In genomic region chr5:134763326-134763725, GRCm38 (mm10) we compare ENCODE assay signal across 19 mouse cellular contexts. TPM values are rescaled to one million over a fixed set of nuclear protein-coding genes. Genes with fewer than 3 reads are reported as not detected.
DNase-seq lines count a peak whose midpoint lies in the region; ATAC-seq and TF ChIP-seq lines count a peak whose summit lies in the region.
"Had no signal": no experiment of that assay in that cellular context is flagged by ENCODE, and none has a peak within 500 bp of the region (broad histone marks: within the 10 kb centered on the region; RNA-seq: fewer than 3 reads in every experiment).

No protein-coding gene starts in this region.

- H3K9ac ChIP-seq in heart, embryonic 14.5 days (ENCODE audit: low read length) = no peak overlapping the region
- H3K9ac ChIP-seq: embryonic facial prominence, embryonic 13.5 days; limb, embryonic 15.5 days; liver, postnatal 0 days; midbrain, embryonic 15.5 days had no signal

- no peak for TF ChIP-seq POLR2A in lung, adult 2 months (IDR thresholded peaks at IDR 0.05; ENCODE audit: borderline replicate concordance, extremely low read depth, low read depth, low read length)

- no peaks in the 10 kb centered on the region for H3K36me3 ChIP-seq in heart, embryonic 14.5 days (ENCODE audit: control insufficient read depth, insufficient read depth, low read length)
- H3K36me3 ChIP-seq: embryonic facial prominence, embryonic 13.5 days; forebrain, embryonic 10.5 days; limb, embryonic 15.5 days; midbrain, embryonic 15.5 days had no signal

- no peak overlapping the region for H3K4me2 ChIP-seq in heart, embryonic 14.5 days (ENCODE audit: low read length)
- H3K4me2 ChIP-seq: embryonic facial prominence, embryonic 13.5 days; limb, embryonic 15.5 days; midbrain, embryonic 15.5 days had no signal

- 61% methylated on average over 9 of the region's 9 CpGs for WGBS in lung, adult 2 months
- WGBS in heart, embryonic 14.5 days = 62% methylated on average over 9 of the region's 9 CpGs

- DNase-seq in adrenal gland, postnatal 10 days = peak; percentile 75
- DNase-seq in adrenal gland, adult 8-10 months = no peak
- peak; percentile 69 for DNase-seq in lung, postnatal 10 days
- no peak for DNase-seq in lung, adult 2 months
- no peak for DNase-seq in cerebellum, adult 11-12 months
- DNase-seq in layer of hippocampus, postnatal 25 days (ENCODE audit: extremely low spot score in 1 of 2, low spot score in 1 of 2) = no peak
- no peak for DNase-seq in layer of hippocampus, adult 18-20 months (ENCODE audit: low spot score in 2 of 2)
- DNase-seq: cerebellum, postnatal 14 days; kidney, adult 9 months; liver, postnatal 0 days; thymus, postnatal 25 days had no signal

- 0 out of 2 replicates have a peak, but pooled peaks have one; percentile 28 for ATAC-seq in heart, embryonic 14.5 days (ENCODE audit: insufficient number of reproducible peaks, insufficient read depth, low FRiP score, low read depth)
- ATAC-seq: liver, postnatal 0 days; midbrain, embryonic 15.5 days; Patski had no signal

- H3K4me1 ChIP-seq in lung, adult 2 months (ENCODE audit: control insufficient read depth, insufficient read depth, low read length) = no peaks in the 10 kb centered on the region; the same call in 1 of the 2 replicates
- H3K4me1 ChIP-seq in heart, embryonic 14.5 days (ENCODE audit: control insufficient read depth in 2 of 2, insufficient read depth in 2 of 2, low read length in 2 of 2) = peaks cover 3 to 4% of the 10 kb centered on the region in 2 experiments; a peak in 1 of 4 replicates
- H3K4me1 ChIP-seq: forebrain, embryonic 10.5 days; midbrain, embryonic 15.5 days had no signal

- H3K27ac ChIP-seq in heart, embryonic 14.5 days (replicated peaks in 1 of 2; ENCODE audit: control insufficient read depth in 1 of 2, insufficient read depth in 1 of 2, low read depth in 2 of 2, low read length in 2 of 2) = no peak overlapping the region
- H3K27ac ChIP-seq: embryonic facial prominence, embryonic 13.5 days; forebrain, embryonic 10.5 days; limb, embryonic 15.5 days; midbrain, embryonic 15.5 days; stomach, postnatal 0 days had no signal

- TF ChIP-seq CTCF in lung, adult 2 months (IDR thresholded peaks at IDR 0.05; ENCODE audit: insufficient read depth, low read length) = no peak

- H3K4me3 ChIP-seq in lung, adult 2 months (replicated peaks; ENCODE audit: extremely low read depth, low read depth, low read length) = no peak overlapping the region
- no peak overlapping the region for H3K4me3 ChIP-seq in heart, embryonic 14.5 days (ENCODE audit: control insufficient read depth in 1 of 2, insufficient read depth in 1 of 2, low read depth in 1 of 2, low read length in 2 of 2)
- H3K4me3 ChIP-seq: embryonic facial prominence, embryonic 13.5 days; forebrain, embryonic 10.5 days; limb, embryonic 15.5 days; midbrain, embryonic 15.5 days had no signal

- H3K27me3 ChIP-seq in heart, embryonic 14.5 days (ENCODE audit: control insufficient read depth, insufficient read depth, low read length) = no peaks in the 10 kb centered on the region; the same call in 1 of the 2 replicates
- H3K27me3 ChIP-seq: embryonic facial prominence, embryonic 13.5 days; limb, embryonic 15.5 days; midbrain, embryonic 15.5 days; Patski had no signal

- H3K9me3 ChIP-seq in heart, embryonic 14.5 days (ENCODE audit: control insufficient read depth, low read length) = no peaks in the 10 kb centered on the region
- H3K9me3 ChIP-seq: embryonic facial prominence, embryonic 13.5 days; forebrain, embryonic 10.5 days; limb, embryonic 15.5 days; midbrain, embryonic 15.5 days had no signal

RNA-seq across cellular contexts. Expression of gene Eln, which starts 16.2 kb away (rescaled TPM):
- 1,000 to 10,000 TPM in 1 of 2 experiments, 100 to 1,000 TPM in 1; 255 to 1,124 TPM for total RNA-seq in adrenal gland, postnatal 10 days (2021)
- total RNA-seq in adrenal gland, adult 8-10 months (2022) = 10 to 100 TPM in 2 of 4 experiments, 1 to 10 TPM in 2; 6.8 to 12.7 (median 9.7) TPM
- polyA plus RNA-seq in lung, adult 2 months (2012; rRNA removed) = 311 and 510 TPM in 2 replicates
- polyA plus RNA-seq in heart, embryonic 14.5 days (2014; fragmentation: Nextera tagmentation; extraction: Ambion mirVana) = 202 and 337 TPM in 2 replicates
- 10 to 100 TPM; 15.8 to 17.5 TPM for total RNA-seq in layer of hippocampus, postnatal 25 days (2021)
- 1 to 10 TPM; 7.1 to 8.2 TPM for total RNA-seq in layer of hippocampus, adult 18-20 months (2021)
- total RNA-seq: megakaryocyte, adult 5-6 weeks had no signal
- polyA plus RNA-seq: Patski had no signal

Comparison
In these comparisons a context has a peak if more than half of its experiments do, and no peak if none do; other contexts are left out.
1. DNase-seq: peak in adrenal gland, postnatal 10 days (single experiment) and lung, postnatal 10 days (single experiment); none in adrenal gland, adult 8-10 months (single experiment), lung, adult 2 months (single experiment), cerebellum, adult 11-12 months (single experiment), layer of hippocampus, postnatal 25 days (0 of 2) and layer of hippocampus, adult 18-20 months (0 of 2).
2. RNA of gene Eln, which starts 16.2 kb away (total RNA-seq): 255 to 1,124 TPM in adrenal gland, postnatal 10 days; 15.8 to 17.5 TPM in layer of hippocampus, postnatal 25 days, 6.8 to 12.7 TPM in adrenal gland, adult 8-10 months and 7.1 to 8.2 TPM in layer of hippocampus, adult 18-20 months; every median in the first group is over 10 times any median in the second.